Comparison of ENCODE assay signal across 12 mouse cellular contexts in genomic region chr17:28332113-28332914, GRCm38 (mm10). TPM values are rescaled to one million over a fixed set of nuclear protein-coding genes. Genes with fewer than 3 reads are reported as not detected.
DNase-seq lines count a peak whose midpoint lies in the region; ATAC-seq lines count a peak whose summit lies in the region.
"Had no signal": no experiment of that assay in that cellular context is flagged by ENCODE, and none has a peak within 500 bp of the region (broad histone marks: within the 10 kb centered on the region; RNA-seq: fewer than 3 reads in every experiment).

No protein-coding gene starts in this region.

- H3K4me3 ChIP-seq in forebrain, embryonic 12.5 days (replicated peaks), result no peak overlapping the region
- no peak overlapping the region for H3K4me3 ChIP-seq in forebrain, embryonic 15.5 days
- H3K4me3 ChIP-seq in lung, embryonic 15.5 days, result no peak overlapping the region
- no peak overlapping the region for H3K4me3 ChIP-seq in embryonic facial prominence, embryonic 15.5 days (replicated peaks)
- H3K4me3 ChIP-seq in stomach, embryonic 15.5 days (replicated peaks), result no peak overlapping the region
- H3K4me3 ChIP-seq: gastrocnemius, adult 2 months had no signal

- intact Hi-C loops in left cerebral cortex, postnatal 36 days (cut with DNase I), result no loop called here

- no peaks in the 10 kb centered on the region for H3K9me3 ChIP-seq in forebrain, embryonic 12.5 days
- no peaks in the 10 kb centered on the region for H3K9me3 ChIP-seq in forebrain, embryonic 15.5 days
- H3K9me3 ChIP-seq in lung, embryonic 15.5 days, result no peaks in the 10 kb centered on the region
- no peaks in the 10 kb centered on the region for H3K9me3 ChIP-seq in embryonic facial prominence, embryonic 15.5 days (replicated peaks)
- no peaks in the 10 kb centered on the region for H3K9me3 ChIP-seq in stomach, embryonic 15.5 days

- 49% methylated on average over 13 of the region's 13 CpGs for WGBS in forebrain, embryonic 12.5 days
- 53% methylated on average over 13 of the region's 13 CpGs for WGBS in forebrain, embryonic 15.5 days
- WGBS in lung, embryonic 15.5 days, result 46% methylated on average over 13 of the region's 13 CpGs
- 49% methylated on average over 13 of the region's 13 CpGs for WGBS in embryonic facial prominence, embryonic 15.5 days
- WGBS in stomach, embryonic 15.5 days, result 52% methylated on average over 13 of the region's 13 CpGs

- peaks cover 30% of the 10 kb centered on the region for H3K4me1 ChIP-seq in forebrain, embryonic 12.5 days
- peaks cover 25% of the 10 kb centered on the region for H3K4me1 ChIP-seq in forebrain, embryonic 15.5 days
- H3K4me1 ChIP-seq in lung, embryonic 15.5 days, result peaks cover 54% of the 10 kb centered on the region
- peaks cover 68% of the 10 kb centered on the region for H3K4me1 ChIP-seq in embryonic facial prominence, embryonic 15.5 days
- H3K4me1 ChIP-seq in stomach, embryonic 15.5 days, result peaks cover 35% of the 10 kb centered on the region

- H3K27ac ChIP-seq in forebrain, embryonic 12.5 days, result peak overlapping the region; percentile 25; the same call in 1 of the 2 replicates
- no peak overlapping the region for H3K27ac ChIP-seq in forebrain, embryonic 15.5 days (replicated peaks)
- peak overlapping the region; percentile 71 for H3K27ac ChIP-seq in lung, embryonic 15.5 days
- H3K27ac ChIP-seq in embryonic facial prominence, embryonic 15.5 days (replicated peaks), result peak overlapping the region; percentile 48
- H3K27ac ChIP-seq in stomach, embryonic 15.5 days, result peak overlapping the region; percentile 37
- H3K27ac ChIP-seq: gastrocnemius, adult 2 months had no signal

- no peak overlapping the region for H3K9ac ChIP-seq in forebrain, embryonic 12.5 days
- no peak overlapping the region for H3K9ac ChIP-seq in forebrain, embryonic 15.5 days (replicated peaks)
- H3K9ac ChIP-seq in lung, embryonic 15.5 days, result no peak overlapping the region
- no peak overlapping the region for H3K9ac ChIP-seq in embryonic facial prominence, embryonic 15.5 days
- no peak overlapping the region for H3K9ac ChIP-seq in stomach, embryonic 15.5 days

- no peak overlapping the region for H3K4me2 ChIP-seq in forebrain, embryonic 12.5 days
- no peak overlapping the region for H3K4me2 ChIP-seq in forebrain, embryonic 15.5 days (replicated peaks)
- no peak overlapping the region for H3K4me2 ChIP-seq in lung, embryonic 15.5 days
- H3K4me2 ChIP-seq in embryonic facial prominence, embryonic 15.5 days (replicated peaks), result no peak overlapping the region
- no peak overlapping the region for H3K4me2 ChIP-seq in stomach, embryonic 15.5 days

- no peak for DNase-seq in lung, postnatal 36 days
- no peak for DNase-seq in left cerebral cortex, postnatal 36 days (ENCODE audit: low spot score in 2 of 2)
- no peak for DNase-seq in thymus, postnatal 36 days
- DNase-seq: gastrocnemius, adult 2 months; spleen, adult 18-20 months had no signal

- no peak for ATAC-seq in forebrain, embryonic 12.5 days (ENCODE audit: low FRiP score)
- ATAC-seq in forebrain, embryonic 15.5 days (replicated peaks), result no peak
- no peak for ATAC-seq in lung, embryonic 15.5 days (ENCODE audit: borderline replicate concordance, extremely low read depth, low FRiP score, low TSS enrichment)
- ATAC-seq in embryonic facial prominence, embryonic 15.5 days (ENCODE audit: insufficient number of reproducible peaks, low FRiP score, low TSS enrichment, low read depth), result no peak
- no peak for ATAC-seq in stomach, embryonic 15.5 days (ENCODE audit: insufficient read depth, low FRiP score, low read depth)

- H3K36me3 ChIP-seq in forebrain, embryonic 12.5 days (replicated peaks), result peaks cover 35% of the 10 kb centered on the region
- peaks cover 12% of the 10 kb centered on the region for H3K36me3 ChIP-seq in forebrain, embryonic 15.5 days
- peaks cover 54% of the 10 kb centered on the region for H3K36me3 ChIP-seq in lung, embryonic 15.5 days
- peaks cover 62% of the 10 kb centered on the region for H3K36me3 ChIP-seq in embryonic facial prominence, embryonic 15.5 days
- H3K36me3 ChIP-seq in stomach, embryonic 15.5 days, result peaks cover 32% of the 10 kb centered on the region

- H3K27me3 ChIP-seq in forebrain, embryonic 12.5 days, result no peaks in the 10 kb centered on the region
- no peaks in the 10 kb centered on the region for H3K27me3 ChIP-seq in forebrain, embryonic 15.5 days
- no peaks in the 10 kb centered on the region for H3K27me3 ChIP-seq in lung, embryonic 15.5 days
- no peaks in the 10 kb centered on the region for H3K27me3 ChIP-seq in embryonic facial prominence, embryonic 15.5 days
- H3K27me3 ChIP-seq in stomach, embryonic 15.5 days (replicated peaks), result no peaks in the 10 kb centered on the region

RNA-seq across cellular contexts. Expression of gene Rpl10a, which starts 4.0 kb away (rescaled TPM):
- 370 and 384 TPM in 2 replicates for polyA plus RNA-seq in forebrain, embryonic 12.5 days (2016; fragmentation: Nextera tagmentation; extraction: Ambion mirVana)
- polyA plus RNA-seq in forebrain, embryonic 15.5 days (2015; fragmentation: Nextera tagmentation; extraction: Ambion mirVana), result 359 and 384 TPM in 2 replicates
- 606 and 658 TPM in 2 replicates for polyA plus RNA-seq in lung, embryonic 15.5 days (2015; fragmentation: Nextera tagmentation; extraction: Ambion mirVana)
- polyA plus RNA-seq in embryonic facial prominence, embryonic 15.5 days (2015; fragmentation: Nextera tagmentation; extraction: Ambion mirVana), result 620 and 681 TPM in 2 replicates
- 490 and 616 TPM in 2 replicates for polyA plus RNA-seq in stomach, embryonic 15.5 days (2015; fragmentation: Nextera tagmentation; extraction: Ambion mirVana)
- 100 to 1,000 TPM; 289 to 354 TPM for total RNA-seq in left cerebral cortex, postnatal 36 days (2021)

RNA-seq across cellular contexts. Expression of gene Tead3, which starts 18.3 kb away (rescaled TPM):
- polyA plus RNA-seq in forebrain, embryonic 12.5 days (2016; fragmentation: Nextera tagmentation; extraction: Ambion mirVana), result 4.2 and 5.1 TPM in 2 replicates
- 1.9 TPM in 2 replicates for polyA plus RNA-seq in forebrain, embryonic 15.5 days (2015; fragmentation: Nextera tagmentation; extraction: Ambion mirVana)
- polyA plus RNA-seq in lung, embryonic 15.5 days (2015; fragmentation: Nextera tagmentation; extraction: Ambion mirVana), result 10.9 and 11.5 TPM in 2 replicates
- polyA plus RNA-seq in embryonic facial prominence, embryonic 15.5 days (2015; fragmentation: Nextera tagmentation; extraction: Ambion mirVana), result 17.9 and 18.8 TPM in 2 replicates
- polyA plus RNA-seq in stomach, embryonic 15.5 days (2015; fragmentation: Nextera tagmentation; extraction: Ambion mirVana), result 11.5 and 12.0 TPM in 2 replicates
- total RNA-seq in left cerebral cortex, postnatal 36 days (2021), result 1 to 10 TPM; 2.4 to 2.8 TPM
- total RNA-seq: common myeloid progenitor, adult 5-6 weeks had no signal

RNA-seq across cellular contexts. Expression of gene Fance, which starts 19.0 kb away (rescaled TPM):
- polyA plus RNA-seq in forebrain, embryonic 12.5 days (2016; fragmentation: Nextera tagmentation; extraction: Ambion mirVana), result 25.9 and 26.0 TPM in 2 replicates
- polyA plus RNA-seq in forebrain, embryonic 15.5 days (2015; fragmentation: Nextera tagmentation; extraction: Ambion mirVana), result 25.9 and 27.4 TPM in 2 replicates
- polyA plus RNA-seq in lung, embryonic 15.5 days (2015; fragmentation: Nextera tagmentation; extraction: Ambion mirVana), result 32.8 and 33.3 TPM in 2 replicates
- polyA plus RNA-seq in embryonic facial prominence, embryonic 15.5 days (2015; fragmentation: Nextera tagmentation; extraction: Ambion mirVana), result 37.6 and 38.5 TPM in 2 replicates
- 26.9 and 29.9 TPM in 2 replicates for polyA plus RNA-seq in stomach, embryonic 15.5 days (2015; fragmentation: Nextera tagmentation; extraction: Ambion mirVana)
- total RNA-seq in left cerebral cortex, postnatal 36 days (2021), result 10 to 100 TPM; 21.6 to 29.5 TPM

RNA-seq across cellular contexts. Expression of gene Tulp1, which starts 32.7 kb away (rescaled TPM):
- polyA plus RNA-seq in forebrain, embryonic 12.5 days (2016; fragmentation: Nextera tagmentation; extraction: Ambion mirVana), result 3.5 and 4.0 TPM in 2 replicates
- 1.2 and 1.8 TPM in 2 replicates for polyA plus RNA-seq in forebrain, embryonic 15.5 days (2015; fragmentation: Nextera tagmentation; extraction: Ambion mirVana)
- polyA plus RNA-seq in lung, embryonic 15.5 days (2015; fragmentation: Nextera tagmentation; extraction: Ambion mirVana), result 6.0 and 6.2 TPM in 2 replicates
- polyA plus RNA-seq in embryonic facial prominence, embryonic 15.5 days (2015; fragmentation: Nextera tagmentation; extraction: Ambion mirVana), result 5.1 and 5.8 TPM in 2 replicates
- 4.2 and 5.0 TPM in 2 replicates for polyA plus RNA-seq in stomach, embryonic 15.5 days (2015; fragmentation: Nextera tagmentation; extraction: Ambion mirVana)
- total RNA-seq in left cerebral cortex, postnatal 36 days (2021), result not detected
- total RNA-seq: common myeloid progenitor, adult 5-6 weeks; gastrocnemius, adult 2 months had no signal
- polyA plus RNA-seq: liver, embryonic 16.5 days had no signal
